Mouse (Mus musculus): ENCODE data around the gene Ngb. TPM values are rescaled to one million over a fixed set of nuclear protein-coding genes. Genes with fewer than 3 reads are reported as not detected.

The Ngb gene
- polyA plus RNA-seq, 1 experiment from 2014 or later: 2.0 TPM

GRCm38 (mm10) chr12:87107357-87107977, 5.1 kb upstream of the Ngb start:
- H3K9me3 ChIP-seq (ENCODE audit: control insufficient read depth, low read depth, low read length): no peaks in the 10 kb centered on the region
- H3K9ac ChIP-seq (replicated peaks; ENCODE audit: low read depth, low read length): no peak overlapping the region
- no peaks in the 10 kb centered on the region for H3K27me3 ChIP-seq (ENCODE audit: control insufficient read depth, insufficient read depth, low read length)
- H3K36me3 ChIP-seq (ENCODE audit: control insufficient read depth, insufficient read depth, low read length): peaks cover 6% of the 10 kb centered on the region; the same call in 1 of the 2 replicates
- no peaks in the 10 kb centered on the region for H3K4me1 ChIP-seq (ENCODE audit: control insufficient read depth, insufficient read depth, low read length)
- H3K4me2 ChIP-seq (replicated peaks; ENCODE audit: low read depth, low read length): no peak overlapping the region
- no peak overlapping the region for H3K4me3 ChIP-seq (ENCODE audit: low read depth, low read length)
- ATAC-seq (ENCODE audit: insufficient number of reproducible peaks, insufficient read depth, low FRiP score, low read depth): peak; percentile 33; the same call in 1 of the 2 replicates
- H3K27ac ChIP-seq (ENCODE audit: low read length): no peak overlapping the region
- WGBS: 48% methylated on average over 3 of the region's 3 CpGs

- WGBS: 72% methylated on average over 4 of the region's 4 CpGs
- H3K27ac ChIP-seq (ENCODE audit: low read length): no peak overlapping the region
- no peak overlapping the region for H3K9ac ChIP-seq (replicated peaks; ENCODE audit: low read depth, low read length)
- no peak overlapping the region for H3K4me3 ChIP-seq (ENCODE audit: low read depth, low read length)
- peaks cover 5% of the 10 kb centered on the region; the same call in 1 of the 2 replicates for H3K4me1 ChIP-seq (ENCODE audit: control insufficient read depth, insufficient read depth, low read length)
- ATAC-seq (ENCODE audit: insufficient number of reproducible peaks, insufficient read depth, low FRiP score, low read depth): no peak
- no peak overlapping the region for H3K4me2 ChIP-seq (replicated peaks; ENCODE audit: low read depth, low read length)
- H3K27me3 ChIP-seq (ENCODE audit: control insufficient read depth, insufficient read depth, low read length): peaks cover 4% of the 10 kb centered on the region; the same call in 1 of the 2 replicates
- H3K36me3 ChIP-seq (ENCODE audit: control insufficient read depth, insufficient read depth, low read length): no peaks in the 10 kb centered on the region
- no peaks in the 10 kb centered on the region for H3K9me3 ChIP-seq (ENCODE audit: control insufficient read depth, low read depth, low read length)
These were observed 2.5 kb upstream of the Ngb start for GRCm38 (mm10) chr12:87104796-87105195.

- Histone ChIP-seq H3K36me3 (ENCODE audit: control insufficient read depth, insufficient read depth, low read length) (no peaks in the 10 kb centered on the region), H3K4me2 (replicated peaks; ENCODE audit: low read depth, low read length) (no peak overlapping the region), H3K27me3 (ENCODE audit: control insufficient read depth, insufficient read depth, low read length) (peaks cover 4% of the 10 kb centered on the region; the same call in 1 of the 2 replicates), H3K4me1 (ENCODE audit: control insufficient read depth, insufficient read depth, low read length) (peaks cover 5% of the 10 kb centered on the region; the same call in 1 of the 2 replicates), H3K27ac (ENCODE audit: low read length) (no peak overlapping the region), H3K9ac (replicated peaks; ENCODE audit: low read depth, low read length) (no peak overlapping the region), H3K4me3 (ENCODE audit: low read depth, low read length) (no peak overlapping the region), H3K9me3 (ENCODE audit: control insufficient read depth, low read depth, low read length) (no peaks in the 10 kb centered on the region)
- whole genome bisulfite sequencing: 87% methylated on average over 4 of the region's 4 CpGs
- ATAC-seq (ENCODE audit: insufficient number of reproducible peaks, insufficient read depth, low FRiP score, low read depth): no peak
These were observed 1.1 kb upstream of the Ngb start for GRCm38 (mm10) chr12:87103471-87103870.

- 84% methylated on average over 4 of the region's 4 CpGs for WGBS
- no peaks in the 10 kb centered on the region for H3K9me3 ChIP-seq (ENCODE audit: control insufficient read depth, low read depth, low read length)
- no peak overlapping the region for H3K4me3 ChIP-seq (ENCODE audit: low read depth, low read length)
- H3K9ac ChIP-seq (replicated peaks; ENCODE audit: low read depth, low read length): no peak overlapping the region
- peaks cover 4% of the 10 kb centered on the region; the same call in 1 of the 2 replicates for H3K27me3 ChIP-seq (ENCODE audit: control insufficient read depth, insufficient read depth, low read length)
- no peak overlapping the region for H3K27ac ChIP-seq (ENCODE audit: low read length)
- H3K36me3 ChIP-seq (ENCODE audit: control insufficient read depth, insufficient read depth, low read length): no peaks in the 10 kb centered on the region
- no peak overlapping the region for H3K4me2 ChIP-seq (replicated peaks; ENCODE audit: low read depth, low read length)
- H3K4me1 ChIP-seq (ENCODE audit: control insufficient read depth, insufficient read depth, low read length): peaks cover 5% of the 10 kb centered on the region; the same call in 1 of the 2 replicates
- ATAC-seq (ENCODE audit: insufficient number of reproducible peaks, insufficient read depth, low FRiP score, low read depth): no peak
These were observed 2.0 kb downstream of the Ngb start for GRCm38 (mm10) chr12:87100331-87100730.

- ATAC-seq (ENCODE audit: insufficient number of reproducible peaks, insufficient read depth, low FRiP score, low read depth): no peak
- Histone ChIP-seq H3K36me3 (ENCODE audit: control insufficient read depth, insufficient read depth, low read length) (no peaks in the 10 kb centered on the region), H3K9ac (replicated peaks; ENCODE audit: low read depth, low read length) (no peak overlapping the region), H3K4me1 (ENCODE audit: control insufficient read depth, insufficient read depth, low read length) (no peaks in the 10 kb centered on the region), H3K27me3 (ENCODE audit: control insufficient read depth, insufficient read depth, low read length) (no peaks in the 10 kb centered on the region), H3K4me2 (replicated peaks; ENCODE audit: low read depth, low read length) (no peak overlapping the region), H3K9me3 (ENCODE audit: control insufficient read depth, low read depth, low read length) (no peaks in the 10 kb centered on the region), H3K27ac (ENCODE audit: low read length) (no peak overlapping the region), H3K4me3 (ENCODE audit: low read depth, low read length) (no peak overlapping the region)
- WGBS: 36% methylated on average over 6 of the region's 6 CpGs
These were observed 8.7 kb downstream of the Ngb start for GRCm38 (mm10) chr12:87093671-87094070.

GRCm38 (mm10) chr12:87093249-87093648, 9.1 kb downstream of the Ngb start:
- H3K9me3 ChIP-seq (ENCODE audit: control insufficient read depth, low read depth, low read length): no peaks in the 10 kb centered on the region
- ATAC-seq (ENCODE audit: insufficient number of reproducible peaks, insufficient read depth, low FRiP score, low read depth): no peak
- H3K27me3 ChIP-seq (ENCODE audit: control insufficient read depth, insufficient read depth, low read length): no peaks in the 10 kb centered on the region
- H3K4me3 ChIP-seq (ENCODE audit: low read depth, low read length): no peak overlapping the region
- WGBS: 69% methylated on average over 4 of the region's 4 CpGs
- no peak overlapping the region for H3K4me2 ChIP-seq (replicated peaks; ENCODE audit: low read depth, low read length)
- H3K4me1 ChIP-seq (ENCODE audit: control insufficient read depth, insufficient read depth, low read length): no peaks in the 10 kb centered on the region
- H3K36me3 ChIP-seq (ENCODE audit: control insufficient read depth, insufficient read depth, low read length): no peaks in the 10 kb centered on the region
- no peak overlapping the region for H3K27ac ChIP-seq (ENCODE audit: low read length)
- H3K9ac ChIP-seq (replicated peaks; ENCODE audit: low read depth, low read length): no peak overlapping the region

GRCm38 (mm10) chr12:87091916-87092315, 10.4 kb downstream of the Ngb start:
- no peaks in the 10 kb centered on the region for H3K9me3 ChIP-seq (ENCODE audit: control insufficient read depth, low read depth, low read length)
- H3K4me3 ChIP-seq (ENCODE audit: low read depth, low read length): no peak overlapping the region
- no peak overlapping the region for H3K27ac ChIP-seq (ENCODE audit: low read length)
- no peak for ATAC-seq (ENCODE audit: insufficient number of reproducible peaks, insufficient read depth, low FRiP score, low read depth)
- WGBS: 81% methylated on average over 2 of the region's 2 CpGs
- no peaks in the 10 kb centered on the region for H3K36me3 ChIP-seq (ENCODE audit: control insufficient read depth, insufficient read depth, low read length)
- H3K9ac ChIP-seq (replicated peaks; ENCODE audit: low read depth, low read length): no peak overlapping the region
- no peaks in the 10 kb centered on the region for H3K27me3 ChIP-seq (ENCODE audit: control insufficient read depth, insufficient read depth, low read length)
- no peak overlapping the region for H3K4me2 ChIP-seq (replicated peaks; ENCODE audit: low read depth, low read length)
- H3K4me1 ChIP-seq (ENCODE audit: control insufficient read depth, insufficient read depth, low read length): no peaks in the 10 kb centered on the region

GRCm38 (mm10) chr12:87089701-87090100, 12.6 kb downstream of the Ngb start:
- H3K36me3 ChIP-seq (ENCODE audit: control insufficient read depth, insufficient read depth, low read length): no peaks in the 10 kb centered on the region
- no peak for ATAC-seq (ENCODE audit: insufficient number of reproducible peaks, insufficient read depth, low FRiP score, low read depth)
- H3K4me2 ChIP-seq (replicated peaks; ENCODE audit: low read depth, low read length): no peak overlapping the region
- no peaks in the 10 kb centered on the region for H3K9me3 ChIP-seq (ENCODE audit: control insufficient read depth, low read depth, low read length)
- H3K9ac ChIP-seq (replicated peaks; ENCODE audit: low read depth, low read length): no peak overlapping the region
- no peaks in the 10 kb centered on the region for H3K27me3 ChIP-seq (ENCODE audit: control insufficient read depth, insufficient read depth, low read length)
- H3K27ac ChIP-seq (ENCODE audit: low read length): no peak overlapping the region
- H3K4me1 ChIP-seq (ENCODE audit: control insufficient read depth, insufficient read depth, low read length): no peaks in the 10 kb centered on the region
- H3K4me3 ChIP-seq (ENCODE audit: low read depth, low read length): no peak overlapping the region
- WGBS: 78% methylated on average over 2 of the region's 2 CpGs

GRCm38 (mm10) chr12:87089255-87089654, 13.1 kb downstream of the Ngb start:
- H3K9me3 ChIP-seq (ENCODE audit: control insufficient read depth, low read depth, low read length): no peaks in the 10 kb centered on the region
- H3K9ac ChIP-seq (replicated peaks; ENCODE audit: low read depth, low read length): no peak overlapping the region
- no peaks in the 10 kb centered on the region for H3K4me1 ChIP-seq (ENCODE audit: control insufficient read depth, insufficient read depth, low read length)
- H3K4me3 ChIP-seq (ENCODE audit: low read depth, low read length): no peak overlapping the region
- 66% methylated on average over 4 of the region's 4 CpGs for WGBS
- no peak overlapping the region for H3K4me2 ChIP-seq (replicated peaks; ENCODE audit: low read depth, low read length)
- no peaks in the 10 kb centered on the region for H3K36me3 ChIP-seq (ENCODE audit: control insufficient read depth, insufficient read depth, low read length)
- ATAC-seq (ENCODE audit: insufficient number of reproducible peaks, insufficient read depth, low FRiP score, low read depth): no peak
- H3K27me3 ChIP-seq (ENCODE audit: control insufficient read depth, insufficient read depth, low read length): no peaks in the 10 kb centered on the region
- no peak overlapping the region for H3K27ac ChIP-seq (ENCODE audit: low read length)

All from stomach, embryonic 14.5 days (tissue).